Mouse (Mus musculus) CH12.LX (cell line): ENCODE results near the gene Ppp3cb. TPM values are rescaled to one million over a fixed set of nuclear protein-coding genes. Genes with fewer than 3 reads are reported as not detected.

Source experiments
- DNase-seq: peaks from one replicate; pipeline ENCODE4 v3.0.0-alpha.2; 2013; ENCODE audit errors: extremely low read depth
- H3K27ac ChIP-seq: 2 replicates; pipeline ENCODE4 v1.5.1; 2012; ENCODE audit warnings: low read depth, mild to moderate bottlenecking, control low read depth, moderate library complexity; ENCODE audit not compliant: insufficient read depth
- H3K27me3 ChIP-seq: replicated peaks from 2 replicates; pipeline ENCODE3; 2012; ENCODE audit warnings: inconsistent platforms
- H3K36me3 ChIP-seq, 2 experiments: replicated peaks in 1 of 2; 2 replicates each; pipeline versions ENCODE3 to v1.6.1; 2012; ENCODE audit warnings: inconsistent platforms in 1 of 2, low read length in 1 of 2, mild to moderate bottlenecking in 1 of 2, mixed read lengths in 1 of 2, moderate library complexity in 1 of 2; ENCODE audit not compliant: control insufficient read depth in 1 of 2, insufficient read depth in 1 of 2
- H3K4me1 ChIP-seq, 2 experiments: 2 replicates each; pipeline ENCODE4 v1.6.1; 2012; ENCODE audit warnings: inconsistent platforms in 1 of 2, moderate library complexity in 1 of 2; ENCODE audit not compliant: insufficient read depth in 2 of 2, control insufficient read depth in 1 of 2
- H3K4me2 ChIP-seq: 2 replicates; pipeline ENCODE4 v1.6.1; 2012; ENCODE audit warnings: low read depth, mild to moderate bottlenecking, control low read depth; ENCODE audit not compliant: poor library complexity, insufficient read depth, severe bottlenecking
- H3K4me3 ChIP-seq, 3 experiments: fragments of 150-350 bp in 1 of 3; sonication (generic) in 1 of 3; replicated peaks in 1 of 3; 2 replicates each; pipeline versions ENCODE3 to v1.5.1; 2011 to 2012; ENCODE audit warnings: low read depth in 2 of 3, low read length in 2 of 3, mild to moderate bottlenecking in 2 of 3, moderate library complexity in 2 of 3, control low read depth in 1 of 3, improper control_type of control experiment in 1 of 3, inconsistent platforms in 1 of 3, mixed read lengths in 1 of 3; ENCODE audit not compliant: poor library complexity in 1 of 3
- H3K79me2 ChIP-seq: replicated peaks from 2 replicates; pipeline ENCODE4 v1.6.1; 2012; ENCODE audit warnings: mild to moderate bottlenecking, moderate library complexity; ENCODE audit not compliant: control insufficient read depth, poor library complexity, insufficient read depth, severe bottlenecking; ENCODE audit errors: extremely low read depth
- H3K9ac ChIP-seq: 2 replicates; pipeline ENCODE4 v1.6.1; 2012; ENCODE audit warnings: low read depth, mild to moderate bottlenecking, control low read depth, moderate library complexity; ENCODE audit not compliant: insufficient read depth
- H3K9me3 ChIP-seq: replicated peaks from 2 replicates; pipeline ENCODE3; 2012; ENCODE audit warnings: low read length, inconsistent platforms, mixed read lengths
- CHD1 ChIP-seq: IDR thresholded peaks from 2 replicates; pipeline ENCODE4 v1.6.1; 2012; ENCODE audit warnings: low read depth, low read length, improper control_type of control experiment, inconsistent platforms
- CHD2 ChIP-seq: IDR thresholded peaks from 2 replicates; pipeline ENCODE4 v1.6.1; 2011; ENCODE audit warnings: low read length, improper control_type of control experiment
- CTCF ChIP-seq, 2 experiments: IDR thresholded peaks in 1 of 2; conservative IDR thresholded peaks in 1 of 2; 2 replicates each; pipeline ENCODE4 v1.5.1; 2011 to 2012; ENCODE audit warnings: low read depth in 2 of 2, low read length in 2 of 2, improper control_type of control experiment in 1 of 2, inconsistent platforms in 1 of 2, mild to moderate bottlenecking in 1 of 2, moderate library complexity in 1 of 2
- E2F4 ChIP-seq: IDR thresholded peaks from 2 replicates; pipeline ENCODE4 v1.6.1; 2011; ENCODE audit warnings: low read depth, low read length, improper control_type of control experiment; ENCODE audit not compliant: insufficient replicate concordance
- ELF1 ChIP-seq: IDR thresholded peaks from 2 replicates; pipeline ENCODE4 v1.6.1; 2014; ENCODE audit warnings: low read depth, mild to moderate bottlenecking, inconsistent platforms, low read length, improper control_type of control experiment
- EP300 ChIP-seq: IDR thresholded peaks from 2 replicates; pipeline ENCODE4 v1.6.1; 2011; ENCODE audit warnings: low read length, improper control_type of control experiment
- GABPA ChIP-seq: IDR thresholded peaks from 2 replicates; pipeline ENCODE4 v1.6.1; 2012; ENCODE audit warnings: low read depth, low read length, improper control_type of control experiment, inconsistent platforms; ENCODE audit not compliant: insufficient replicate concordance
- HCFC1 ChIP-seq: IDR thresholded peaks from 2 replicates; pipeline ENCODE4 v1.6.1; 2012; ENCODE audit warnings: low read depth, mild to moderate bottlenecking, inconsistent platforms, low read length, improper control_type of control experiment
- IRF4 ChIP-seq: IDR thresholded peaks from 2 replicates; pipeline ENCODE4 v1.6.1; 2014; ENCODE audit warnings: low read depth, mild to moderate bottlenecking, inconsistent platforms, low read length, improper control_type of control experiment
- JUND ChIP-seq: conservative IDR thresholded peaks from 2 replicates; pipeline ENCODE4 v1.6.1; 2011; ENCODE audit warnings: low read depth, low read length, improper control_type of control experiment
- KAT2A ChIP-seq: IDR thresholded peaks from 2 replicates; pipeline ENCODE4 v1.6.1; 2012; ENCODE audit warnings: low read length, improper control_type of control experiment, inconsistent platforms; ENCODE audit not compliant: insufficient replicate concordance
- MAX ChIP-seq: IDR thresholded peaks from 2 replicates; pipeline ENCODE4 v1.6.1; 2011; ENCODE audit warnings: low read length, improper control_type of control experiment
- MAZ ChIP-seq: IDR thresholded peaks from 2 replicates; pipeline ENCODE4 v1.6.1; 2012; ENCODE audit warnings: low read depth, mild to moderate bottlenecking, inconsistent platforms, low read length, improper control_type of control experiment, moderate library complexity
- MEF2A ChIP-seq: IDR thresholded peaks from 2 replicates; pipeline ENCODE4 v1.6.1; 2014; ENCODE audit warnings: low read depth, mild to moderate bottlenecking, inconsistent platforms, low read length, improper control_type of control experiment, borderline replicate concordance
- MXI1 ChIP-seq: IDR thresholded peaks from 2 replicates; pipeline ENCODE4 v1.6.1; 2011; ENCODE audit warnings: mild to moderate bottlenecking, low read depth, low read length, improper control_type of control experiment
- MYC ChIP-seq: IDR thresholded peaks from 2 replicates; pipeline ENCODE4 v1.6.1; 2011; ENCODE audit warnings: low read depth, mild to moderate bottlenecking, improper control_type of control experiment, low read length
- NELFE ChIP-seq: IDR thresholded peaks from 2 replicates; pipeline ENCODE4 v1.6.1; 2011; ENCODE audit warnings: low read depth, low read length, improper control_type of control experiment
- NRF1 ChIP-seq: IDR thresholded peaks from 2 replicates; pipeline ENCODE4 v1.6.1; 2014; ENCODE audit warnings: low read depth, mild to moderate bottlenecking, inconsistent platforms, low read length, improper control_type of control experiment, moderate library complexity
- PAX5 ChIP-seq: IDR thresholded peaks from 2 replicates; pipeline ENCODE4 v1.6.1; 2012; ENCODE audit warnings: low read length, inconsistent platforms, mixed read lengths
- POLR2A ChIP-seq: IDR thresholded peaks from 2 replicates; pipeline ENCODE4 v1.6.1; 2011; ENCODE audit warnings: low read depth, mild to moderate bottlenecking, improper control_type of control experiment, low read length
- POLR2AphosphoS2 ChIP-seq: IDR thresholded peaks from 2 replicates; pipeline ENCODE4 v1.6.1; 2011; ENCODE audit warnings: low read depth, low read length, improper control_type of control experiment
- RAD21 ChIP-seq: IDR thresholded peaks from 2 replicates; pipeline ENCODE4 v1.6.1; 2011; ENCODE audit warnings: low read depth, mild to moderate bottlenecking, low read length, improper control_type of control experiment, moderate library complexity
- RCOR1 ChIP-seq: conservative IDR thresholded peaks from 2 replicates; pipeline ENCODE4 v1.6.1; 2012; ENCODE audit warnings: low read depth, mild to moderate bottlenecking, inconsistent platforms, low read length, improper control_type of control experiment
- SIN3A ChIP-seq: IDR thresholded peaks from 2 replicates; pipeline ENCODE4 v1.6.1; 2012; ENCODE audit warnings: low read length, improper control_type of control experiment, inconsistent platforms
- SMC3 ChIP-seq: IDR thresholded peaks from 2 replicates; pipeline ENCODE4 v1.6.1; 2011; ENCODE audit warnings: low read depth, low read length, improper control_type of control experiment
- TBP ChIP-seq: conservative IDR thresholded peaks from 2 replicates; pipeline ENCODE4 v1.6.1; 2011; ENCODE audit warnings: low read depth, low read length, improper control_type of control experiment
- TCF12 ChIP-seq: IDR thresholded peaks from 2 replicates; pipeline ENCODE4 v1.6.1; 2014; ENCODE audit warnings: low read depth, mild to moderate bottlenecking, inconsistent platforms, low read length, improper control_type of control experiment
- UBTF ChIP-seq: IDR thresholded peaks from 2 replicates; pipeline ENCODE4 v1.6.1; 2012; ENCODE audit warnings: low read depth, mild to moderate bottlenecking, inconsistent platforms, low read length, improper control_type of control experiment, moderate library complexity
- USF1 ChIP-seq: IDR thresholded peaks from 2 replicates; pipeline ENCODE4 v1.6.1; 2014; ENCODE audit warnings: low read depth, mild to moderate bottlenecking, inconsistent platforms, low read length, improper control_type of control experiment
- USF2 ChIP-seq: conservative IDR thresholded peaks from 2 replicates; pipeline ENCODE4 v1.6.1; 2011; ENCODE audit warnings: low read depth, low read length, improper control_type of control experiment
- ZC3H11A ChIP-seq: IDR thresholded peaks from 2 replicates; pipeline ENCODE4 v1.6.1; 2012; ENCODE audit warnings: low read depth, mild to moderate bottlenecking, inconsistent platforms, low read length, improper control_type of control experiment
- ZKSCAN1 ChIP-seq: IDR thresholded peaks from 2 replicates; pipeline ENCODE4 v1.6.1; 2012; ENCODE audit warnings: low read depth, inconsistent platforms, low read length, improper control_type of control experiment, borderline replicate concordance
- ZMIZ1 ChIP-seq: IDR thresholded peaks from 2 replicates; pipeline ENCODE4 v1.6.1; 2012; ENCODE audit warnings: low read depth, mild to moderate bottlenecking, inconsistent platforms, low read length, improper control_type of control experiment
- ZNF384 ChIP-seq: IDR thresholded peaks from 2 replicates; pipeline ENCODE4 v1.6.1; 2012; ENCODE audit warnings: low read depth, low read length, improper control_type of control experiment, inconsistent platforms
- dilution Hi-C: fragments of 300-500 bp; cut with MboI; formaldehyde crosslinking; loops from 2 replicates; pipeline ENCODE4 v1.14.3; 2020; ENCODE audit warnings: low sequenced_read_pairs; ENCODE audit not compliant: extremely low pct_unique_long_range_greater_than_20kb, extremely low pct_ligation_motif_present
- in situ Hi-C: fragments of 300-500 bp; cut with MboI; formaldehyde crosslinking; loops from 3 replicates; pipeline ENCODE4 v1.14.3; 2019; ENCODE audit warnings: low sequenced_read_pairs, low pct_ligation_motif_present, low pct_unique_long_range_greater_than_20kb, mixed read lengths
- polyA plus RNA-seq: library from polyadenylated mRNA; unstranded; fragments of >175 nt; gene quantifications from 2 replicates; pipeline ENCODE4 v1.2.1, GENCODE M21; 2012; ENCODE audit warnings: low read depth; ENCODE audit not compliant: insufficient read length
- total RNA-seq, 2 experiments: library from RNA; depleted of rRNA; stranded (reverse); fragments of 300-350 nt in 1 of 2; fragments of >200 nt in 1 of 2; gene quantifications; 2 replicates each; pipeline ENCODE4 v1.2.3; 2012 to 2014

Gene Ppp3cb
- total RNA-seq (2012; rRNA removed): 23.6 and 25.7 TPM in 2 replicates
- 50.6 and 55.3 TPM in 2 replicates for total RNA-seq (2014; rRNA removed)
- 53.8 and 61.1 TPM in 2 replicates for polyA plus RNA-seq

DNA sequence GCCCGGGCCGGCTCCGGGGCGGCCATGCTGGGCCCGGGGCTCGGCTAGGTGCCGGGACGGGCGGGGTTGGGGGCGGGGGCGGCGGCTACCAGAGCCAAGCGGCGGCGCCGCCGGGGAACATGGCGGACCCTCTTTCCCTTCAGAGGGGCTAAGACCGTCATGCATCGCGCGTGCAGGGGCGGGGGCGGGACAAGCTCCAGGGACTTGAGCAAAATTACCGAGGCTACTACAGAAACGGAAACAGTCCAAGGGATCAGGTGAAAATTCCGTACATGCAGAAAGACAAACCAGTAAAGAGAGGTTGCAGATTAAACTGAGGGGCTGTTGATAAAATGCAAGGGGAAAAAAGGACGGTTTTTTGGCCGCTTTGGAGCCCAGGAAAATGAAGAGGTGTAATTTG is at the start of gene Ppp3cb:
Gene Ppp3cb (minus strand): TSS at position 159 of the 400 bp plus-strand sequence.
- Histone ChIP-seq H3K4me3 (peak within 1 kb of the TSS; percentile 81 to 94 (median 84)), H3K9me3 (no peaks in the 10 kb centered on the region), H3K4me2 (peak within 1 kb of the TSS; percentile 87), H3K27me3 (no peaks in the 10 kb centered on the region), H3K4me1 (peaks cover 0 to 38% of the 10 kb centered on the region in 2 experiments; a peak in 2 of 4 replicates), H3K79me2 (peaks cover 27% of the 10 kb centered on the region), H3K9ac (peak within 1 kb of the TSS; percentile 94), H3K27ac (peak within 1 kb of the TSS; percentile 90), H3K36me3 (peaks cover 15 to 38% of the 10 kb centered on the region in 2 experiments)
- dilution Hi-C loops (no loop called here), in situ Hi-C loops (no loop called here)
- no peak for TF ChIP-seq ZKSCAN1
- no peak for TF ChIP-seq PAX5
- TF ChIP-seq USF2: no peak
- no peak for TF ChIP-seq MYC
- no peak for TF ChIP-seq MXI1
- no peak for TF ChIP-seq ZC3H11A
- TF ChIP-seq SMC3: no peak
- TF ChIP-seq GABPA: no peak
- TF ChIP-seq ELF1: peak; percentile 60
- peak; percentile 51; the same call in 1 of the 2 replicates for TF ChIP-seq POLR2A
- no peak; the same call in 1 of the 2 replicates for TF ChIP-seq NRF1
- no peak for TF ChIP-seq CTCF (conservative IDR thresholded peaks at IDR 0.05 in 1 of 2, IDR thresholded peaks at IDR 0.05 in 1 of 2; ENCODE audit: low read depth in 2 of 2, low read length in 2 of 2)
- TF ChIP-seq RCOR1: no peak
- 0 out of 2 replicates have a peak, but pooled peaks have one; percentile 44 for TF ChIP-seq ZMIZ1
- TF ChIP-seq EP300: no peak
- 0 out of 2 replicates have a peak, but pooled peaks have one; percentile 10 for TF ChIP-seq NELFE
- peak; percentile 90 for TF ChIP-seq MAZ
- peak; percentile 83 for TF ChIP-seq HCFC1
- peak; percentile 88; the same call in 1 of the 2 replicates for TF ChIP-seq SIN3A
- no peak for TF ChIP-seq USF1
- no peak for TF ChIP-seq E2F4
- no peak for TF ChIP-seq UBTF
- TF ChIP-seq TBP: 0 out of 2 replicates have a peak, but pooled peaks have one; percentile 28
- no peak for TF ChIP-seq CHD1
- 0 out of 2 replicates have a peak, but pooled peaks have one; percentile 0 for TF ChIP-seq POLR2AphosphoS2
- TF ChIP-seq MAX: no peak
- peak; percentile 8; the same call in 1 of the 2 replicates for TF ChIP-seq TCF12
- no peak for TF ChIP-seq ZNF384
- peak; percentile 24; the same call in 1 of the 2 replicates for TF ChIP-seq MEF2A
- no peak for TF ChIP-seq CHD2
- no peak for TF ChIP-seq JUND
- peak; percentile 7; the same call in 1 of the 2 replicates for TF ChIP-seq IRF4
- no peak for TF ChIP-seq RAD21
- TF ChIP-seq KAT2A: 0 out of 2 replicates have a peak, but pooled peaks have one; percentile 54
- DNase-seq: peak; percentile 93
